ENCODE assay signal across 39 mouse cellular contexts in genomic region chr19:29439242-29439641, GRCm38 (mm10). TPM values are rescaled to one million over a fixed set of nuclear protein-coding genes. Genes with fewer than 3 reads are reported as not detected.
"Had no signal": no experiment of that assay in that cellular context is flagged by ENCODE, and none has a peak within 500 bp of the region (broad histone marks: within the 10 kb centered on the region; RNA-seq: fewer than 3 reads in every experiment).

No protein-coding gene starts in this region.

- H3K36me3 ChIP-seq: limb, embryonic 10.5 days; limb, embryonic 12.5 days; limb, embryonic 13.5 days; limb, embryonic 15.5 days; liver, embryonic 12.5 days; liver, embryonic 13.5 days; liver, embryonic 15.5 days; lung, embryonic 15.5 days; midbrain, embryonic 10.5 days; midbrain, embryonic 12.5 days; midbrain, embryonic 13.5 days; midbrain, embryonic 15.5 days; neural tube, embryonic 12.5 days had no signal

- H3K9ac ChIP-seq: limb, embryonic 12.5 days; limb, embryonic 13.5 days; limb, embryonic 15.5 days; liver, embryonic 12.5 days; liver, embryonic 13.5 days; liver, embryonic 14.5 days; liver, embryonic 15.5 days; liver, postnatal 0 days; lung, embryonic 14.5 days; lung, embryonic 15.5 days; midbrain, embryonic 12.5 days; midbrain, embryonic 13.5 days; midbrain, embryonic 15.5 days; neural tube, embryonic 12.5 days had no signal

- H3K4me1 ChIP-seq: limb, embryonic 12.5 days; limb, embryonic 13.5 days; limb, embryonic 15.5 days; liver, embryonic 12.5 days; liver, embryonic 15.5 days; lung, embryonic 15.5 days; midbrain, embryonic 13.5 days; midbrain, embryonic 15.5 days; neural tube, embryonic 12.5 days had no signal

- H3K4me3 ChIP-seq: limb, embryonic 10.5 days; limb, embryonic 12.5 days; limb, embryonic 13.5 days; limb, embryonic 15.5 days; liver, embryonic 12.5 days; liver, embryonic 13.5 days; liver, embryonic 15.5 days; lung, embryonic 15.5 days; megakaryocyte, embryonic 14.5 days; midbrain, embryonic 10.5 days; midbrain, embryonic 12.5 days; midbrain, embryonic 13.5 days; midbrain, embryonic 15.5 days; myocyte; neural tube, embryonic 12.5 days had no signal

- H3K27ac ChIP-seq: limb, embryonic 10.5 days; limb, embryonic 12.5 days; limb, embryonic 13.5 days; limb, embryonic 15.5 days; liver, embryonic 12.5 days; liver, embryonic 13.5 days; liver, embryonic 14.5 days; liver, embryonic 15.5 days; lung, embryonic 15.5 days; macrophage; midbrain, embryonic 10.5 days; midbrain, embryonic 12.5 days; midbrain, embryonic 13.5 days; midbrain, embryonic 15.5 days; neural tube, embryonic 12.5 days had no signal

- ATAC-seq: liver, embryonic 12.5 days; liver, postnatal 0 days; lung, postnatal 0 days; midbrain, embryonic 13.5 days; midbrain, embryonic 15.5 days; midbrain, embryonic 16.5 days had no signal

- H3K27me3 ChIP-seq: limb, embryonic 12.5 days; limb, embryonic 13.5 days; limb, embryonic 15.5 days; liver, embryonic 12.5 days; liver, embryonic 13.5 days; liver, embryonic 15.5 days; lung, embryonic 15.5 days; megakaryocyte, embryonic 14.5 days; midbrain, embryonic 12.5 days; midbrain, embryonic 13.5 days; midbrain, embryonic 15.5 days; neural tube, embryonic 12.5 days had no signal

- DNase-seq: left cerebral cortex, postnatal 4 days; liver; liver, embryonic 13.5 days; liver, postnatal 0 days; lung, adult 18-20 months; lung, adult 2 months; lung, embryonic 14.5 days; lung, postnatal 10 days; lung, postnatal 14 days; lung, postnatal 36 days; lung, postnatal 4 days; midbrain, embryonic 14.5 days had no signal

- H3K4me2 ChIP-seq: limb, embryonic 12.5 days; limb, embryonic 13.5 days; limb, embryonic 15.5 days; liver, embryonic 11.5 days; liver, embryonic 12.5 days; liver, embryonic 13.5 days; liver, embryonic 15.5 days; lung, embryonic 14.5 days; lung, embryonic 15.5 days; midbrain, embryonic 11.5 days; midbrain, embryonic 12.5 days; midbrain, embryonic 13.5 days; midbrain, embryonic 15.5 days; neural tube, embryonic 12.5 days had no signal

- H3K9me3 ChIP-seq: limb, embryonic 10.5 days; limb, embryonic 12.5 days; limb, embryonic 13.5 days; limb, embryonic 15.5 days; liver, embryonic 12.5 days; liver, embryonic 13.5 days; liver, embryonic 15.5 days; lung, embryonic 15.5 days; megakaryocyte, embryonic 14.5 days; midbrain, embryonic 10.5 days; midbrain, embryonic 12.5 days; midbrain, embryonic 13.5 days; midbrain, embryonic 15.5 days; neural tube, embryonic 12.5 days had no signal

RNA-seq across cellular contexts. Expression of gene Pdcd1lg2, which starts 28.5 kb away (rescaled TPM):
- total RNA-seq: left cerebral cortex, postnatal 10 days; megakaryocyte progenitor cell, adult 5-6 weeks; megakaryocyte-erythroid progenitor cell, adult 5-6 weeks had no signal
- polyA plus RNA-seq: limb, embryonic 10.5 days; limb, embryonic 11.5 days; limb, embryonic 12.5 days; limb, embryonic 13.5 days; limb, embryonic 14.5 days; limb, embryonic 15.5 days; liver, embryonic 11.5 days; liver, embryonic 15.5 days; liver, postnatal 0 days; lung, embryonic 14.5 days; lung, embryonic 16.5 days; midbrain, embryonic 10.5 days; midbrain, embryonic 11.5 days; midbrain, embryonic 12.5 days; midbrain, embryonic 14.5 days; midbrain, embryonic 15.5 days; midbrain, embryonic 16.5 days; myocyte; neural tube, embryonic 11.5 days; neural tube, embryonic 12.5 days had no signal
